Mouse (Mus musculus) bone marrow, adult 2 months (tissue): Measurements from ENCODE around the gene Gm42906. TPM values are rescaled to one million over a fixed set of nuclear protein-coding genes. Genes with fewer than 3 reads are reported as not detected.

Experiments
- H3K27ac ChIP-seq: fragments of 200-500 bp; 2 replicates; pipeline ENCODE4 v1.5.1; 2012; ENCODE audit warnings: low read depth, mild to moderate bottlenecking, control low read depth, inconsistent platforms, low read length; ENCODE audit not compliant: control insufficient read depth, poor library complexity, insufficient read depth
- H3K4me1 ChIP-seq: fragments of 200-500 bp; 2 replicates; pipeline ENCODE4 v1.6.1; 2011; ENCODE audit warnings: low read length; ENCODE audit not compliant: control insufficient read depth, insufficient read depth
- H3K4me3 ChIP-seq: fragments of 200-500 bp; replicated peaks from 2 replicates; pipeline ENCODE3; 2011; ENCODE audit warnings: mild to moderate bottlenecking, low read depth, low read length, control low read depth; ENCODE audit not compliant: control insufficient read depth
- CTCF ChIP-seq: fragments of 200-500 bp; IDR thresholded peaks from 2 replicates; pipeline ENCODE4 v1.5.1; 2011; ENCODE audit warnings: low read length, control low read depth; ENCODE audit not compliant: control insufficient read depth, insufficient read depth
- POLR2A ChIP-seq: fragments of 200-500 bp; IDR thresholded peaks from 2 replicates; pipeline ENCODE4 v1.6.1; 2011; ENCODE audit warnings: low read depth, mild to moderate bottlenecking, control low read depth, low read length, borderline replicate concordance; ENCODE audit not compliant: control insufficient read depth
- WGBS: fragments of 180-500 bp; shearing (Covaris S2); methylation state at CpG from one replicate; pipeline ENCODE4 v1.1.7; 2018; 5-methylcytosine and 5-hydroxymethylcytosine counted together
- polyA plus RNA-seq: library from polyadenylated mRNA; stranded (reverse); fragments of >200 nt; gene quantifications from 2 replicates; pipeline ENCODE4 v1.2.4, GENCODE M21; 2011; ENCODE audit warnings: low replicate concordance; ENCODE audit not compliant: missing spikeins, insufficient read depth, insufficient read length

Gene Gm42906
- polyA plus RNA-seq, 1 experiment: not detected

- Histone ChIP-seq H3K4me1 (no peaks in the 10 kb centered on the region), H3K27ac (no peak overlapping the region), H3K4me3 (no peak overlapping the region)
- TF ChIP-seq POLR2A (no peak), CTCF (no peak)
- 78% methylated on average over 5 of the region's 5 CpGs for WGBS
Observed at GRCm38 (mm10) chr5:151143955-151144354, 284.0 kb downstream of the Gm42906 start.

GRCm38 (mm10) chr5:151142671-151143601, 285.0 kb downstream of the Gm42906 start:
- Histone ChIP-seq H3K27ac (no peak overlapping the region), H3K4me3 (no peak overlapping the region), H3K4me1 (no peaks in the 10 kb centered on the region)
- 68% methylated on average over 11 of the region's 11 CpGs for WGBS
- TF ChIP-seq POLR2A: no peak
- TF ChIP-seq CTCF: no peak

- Histone ChIP-seq H3K4me1 (no peaks in the 10 kb centered on the region), H3K4me3 (no peak overlapping the region), H3K27ac (no peak overlapping the region)
- WGBS: 32% methylated on average over 5 of the region's 5 CpGs
- TF ChIP-seq CTCF (0 out of 2 replicates have a peak, but pooled peaks have one; percentile 4), POLR2A (no peak)
Observed at GRCm38 (mm10) chr5:151142241-151142640, 285.7 kb downstream of the Gm42906 start.

- 65% methylated on average over 5 of the region's 5 CpGs for whole genome bisulfite sequencing
- H3K27ac ChIP-seq: no peak overlapping the region
Observed at GRCm38 (mm10) chr5:151137901-151138300, 290.1 kb downstream of the Gm42906 start.

DNA sequence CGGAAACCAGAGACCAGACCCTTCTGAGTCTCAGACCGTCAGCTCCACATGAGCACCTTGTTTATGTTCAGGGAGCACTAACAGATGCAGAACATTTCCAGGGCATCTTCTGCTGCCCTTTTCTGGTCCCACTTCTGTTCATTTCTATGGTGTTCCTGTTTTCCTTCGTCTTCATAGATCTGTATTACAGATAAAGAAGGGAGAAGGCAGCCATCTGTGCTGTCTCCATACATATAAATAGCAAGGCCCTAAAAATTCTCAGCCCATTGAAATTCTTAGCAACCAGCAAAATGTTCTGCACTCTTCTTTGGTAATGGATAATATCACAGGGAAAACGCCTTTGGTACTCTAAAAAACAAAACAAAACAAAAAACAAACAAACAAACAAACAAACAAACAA, 290.7 kb downstream of the Gm42906 start:
- Histone ChIP-seq H3K27ac (no peak overlapping the region), H3K4me3 (no peak overlapping the region), H3K4me1 (no peaks in the 10 kb centered on the region)
- TF ChIP-seq CTCF: no peak
- TF ChIP-seq POLR2A: no peak
- WGBS: 66% methylated on average over 4 of the region's 4 CpGs

More at GRCm38 (mm10) chr5:151137901-151138300, 290.1 kb downstream of the Gm42906 start:
- Histone ChIP-seq H3K4me3 (no peak overlapping the region), H3K4me1 (no peaks in the 10 kb centered on the region)
- TF ChIP-seq POLR2A: no peak

DNA sequence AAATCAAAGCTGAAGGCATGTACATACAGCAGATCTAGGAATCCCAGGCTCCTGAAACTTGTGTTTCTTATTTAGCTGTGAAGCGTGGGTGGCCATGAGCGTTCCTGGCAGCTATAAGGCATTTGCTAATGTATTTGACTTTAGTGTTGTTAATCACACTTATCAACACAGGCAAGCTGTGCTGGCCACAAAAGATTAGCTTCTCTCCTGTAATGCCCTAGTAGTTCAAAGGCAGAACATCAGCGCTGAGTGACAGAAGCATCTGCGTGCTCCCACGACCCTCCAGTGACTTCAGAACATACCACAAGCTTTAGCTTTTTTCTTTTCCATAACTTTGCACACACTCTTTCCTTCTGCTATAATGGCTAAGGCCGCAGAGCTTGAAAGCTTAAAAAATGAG, 292.0 kb downstream of the Gm42906 start:
- no peak for TF ChIP-seq POLR2A
- TF ChIP-seq CTCF: no peak
- Histone ChIP-seq H3K27ac (no peak overlapping the region), H3K4me1 (no peaks in the 10 kb centered on the region), H3K4me3 (no peak overlapping the region)
- WGBS: 71% methylated on average over 6 of the region's 6 CpGs

GRCm38 (mm10) chr5:151135078-151135826, 292.7 kb downstream of the Gm42906 start:
- 82% methylated on average over 8 of the region's 8 CpGs for WGBS
- no peaks in the 10 kb centered on the region for H3K4me1 ChIP-seq
- H3K27ac ChIP-seq: no peak overlapping the region

DNA sequence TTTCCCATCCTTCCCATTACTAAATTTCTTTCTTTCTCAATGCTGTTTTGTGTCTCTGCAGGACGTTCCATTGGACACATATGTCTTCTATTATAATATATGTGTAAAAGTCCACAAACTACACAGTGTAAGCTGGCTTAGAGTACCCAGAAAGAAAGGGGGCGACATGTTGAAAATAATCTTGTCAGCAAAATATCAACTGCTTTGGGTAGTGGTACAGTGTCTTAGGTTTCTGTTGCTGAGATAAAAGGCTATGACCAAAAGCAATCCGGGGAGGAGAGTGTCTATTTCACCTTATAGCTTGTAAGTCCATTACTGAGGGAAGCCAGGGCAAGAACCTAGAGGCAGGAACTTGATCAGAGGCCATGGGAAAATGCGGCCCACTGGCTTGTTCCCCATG, 293.8 kb downstream of the Gm42906 start:
- no peak overlapping the region for H3K27ac ChIP-seq
- TF ChIP-seq CTCF: no peak
- no peaks in the 10 kb centered on the region for H3K4me1 ChIP-seq
- 81% methylated on average over 4 of the region's 4 CpGs for WGBS
- H3K4me3 ChIP-seq: no peak overlapping the region

More at GRCm38 (mm10) chr5:151135078-151135826, 292.7 kb downstream of the Gm42906 start:
- no peak for TF ChIP-seq POLR2A
- no peak for TF ChIP-seq CTCF
- H3K4me3 ChIP-seq: no peak overlapping the region
